ENCODE assay signal across 20 mouse cellular contexts in the genomic region with DNA sequence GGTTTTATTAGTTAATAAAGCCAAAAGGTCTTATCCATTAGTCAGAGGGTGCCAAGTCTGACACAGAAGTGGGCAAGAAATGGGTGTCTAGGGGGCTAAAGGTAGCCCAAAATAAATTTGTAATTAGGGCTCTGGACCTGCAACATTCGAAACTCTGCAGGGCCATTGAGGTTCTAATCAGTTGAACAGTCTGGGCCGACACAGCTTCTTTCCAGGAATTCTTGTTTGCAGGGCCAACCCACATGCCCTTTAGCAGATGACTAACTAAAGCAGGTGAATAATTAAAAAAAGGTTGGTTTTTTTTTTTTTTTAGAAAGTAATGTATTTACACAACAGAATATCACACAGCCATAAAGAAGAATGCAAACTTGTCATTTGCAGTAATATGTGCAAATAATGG.
"Had no signal": no experiment of that assay in that cellular context is flagged by ENCODE, and none has a peak within 500 bp of the region (broad histone marks: within the 10 kb centered on the region; RNA-seq: fewer than 3 reads in every experiment).

No protein-coding gene starts in this region.

- H3K4me3 ChIP-seq: forebrain, embryonic 15.5 days; heart, adult 2 months; heart, embryonic 12.5 days; hindbrain, embryonic 13.5 days; hindbrain, embryonic 15.5 days; limb, embryonic 13.5 days; limb, embryonic 15.5 days; liver, embryonic 12.5 days had no signal

- ATAC-seq: forebrain, embryonic 15.5 days; forebrain, postnatal 0 days; intestine, embryonic 16.5 days; liver, embryonic 12.5 days had no signal

- H3K27ac ChIP-seq: forebrain, embryonic 15.5 days; heart, adult 2 months; hindbrain, embryonic 13.5 days; hindbrain, embryonic 15.5 days; hindbrain, postnatal 0 days; limb, embryonic 13.5 days; limb, embryonic 15.5 days; liver, embryonic 12.5 days; liver, embryonic 14.5 days had no signal

- H3K27me3 ChIP-seq: forebrain, embryonic 15.5 days; heart, embryonic 12.5 days; hindbrain, embryonic 13.5 days; hindbrain, embryonic 15.5 days; limb, embryonic 13.5 days; limb, embryonic 15.5 days; liver, embryonic 12.5 days had no signal

- H3K9ac ChIP-seq: forebrain, embryonic 15.5 days; forebrain, postnatal 0 days; heart, embryonic 12.5 days; hindbrain, embryonic 13.5 days; hindbrain, embryonic 15.5 days; limb, embryonic 13.5 days; limb, embryonic 15.5 days; liver, embryonic 12.5 days; liver, embryonic 14.5 days had no signal

- H3K36me3 ChIP-seq: forebrain, embryonic 15.5 days; hindbrain, embryonic 15.5 days; limb, embryonic 15.5 days had no signal

- DNase-seq: forebrain, postnatal 0 days; gastrocnemius, postnatal 14 days; gastrocnemius, postnatal 36 days; heart, adult 11 months; heart, adult 2 months; heart, postnatal 10 days; kidney, adult 18-20 months; layer of hippocampus, adult 9-11 months; layer of hippocampus, postnatal 36 days; lung, adult 18-20 months had no signal

- H3K9me3 ChIP-seq: forebrain, embryonic 15.5 days; heart, embryonic 12.5 days; hindbrain, embryonic 13.5 days; hindbrain, embryonic 15.5 days; limb, embryonic 13.5 days; limb, embryonic 15.5 days; liver, embryonic 12.5 days had no signal

- H3K4me1 ChIP-seq: hindbrain, embryonic 13.5 days; hindbrain, embryonic 15.5 days; limb, embryonic 13.5 days; limb, embryonic 15.5 days had no signal

- H3K4me2 ChIP-seq: forebrain, embryonic 15.5 days; heart, embryonic 12.5 days; hindbrain, embryonic 13.5 days; hindbrain, embryonic 15.5 days; limb, embryonic 13.5 days; limb, embryonic 15.5 days; liver, embryonic 12.5 days had no signal
